Mouse (Mus musculus) liver, adult 2 months (tissue): Measurements from ENCODE around the gene Xbp1.

Experiments
- CTCF ChIP-seq: fragments of 200-500 bp; IDR thresholded peaks from 2 replicates; pipeline ENCODE4 v1.5.1; 2011; ENCODE audit warnings: low read depth, low read length, control low read depth
- POLR2A ChIP-seq: fragments of 200-500 bp; IDR thresholded peaks from 2 replicates; pipeline ENCODE4 v1.6.1; 2011; ENCODE audit warnings: low read length, control low read depth; ENCODE audit not compliant: insufficient read depth; ENCODE audit errors: extremely low read depth

GRCm38 (mm10) chr11:5575046-5575445 lies 54.6 kb downstream of the Xbp1 start:
- TF ChIP-seq CTCF (no peak), POLR2A (no peak)
